Mouse (Mus musculus) leukemia stem cell, adult 10-12 weeks (primary cell): Measurements from ENCODE around the gene Vpreb3. TPM values are rescaled to one million over a fixed set of nuclear protein-coding genes. Genes with fewer than 3 reads are reported as not detected.

ENCODE experiments used
- polyA plus RNA-seq: library from polyadenylated mRNA; stranded (reverse); fragments of >175 nt; gene quantifications from 2 replicates; pipeline ENCODE4 v1.2.3, GENCODE M21; 2012; ENCODE audit warnings: low replicate concordance

Gene Vpreb3
- 1.2 and 1.8 TPM in 2 replicates for polyA plus RNA-seq

GRCm38 (mm10) chr10:75942736-75943477 lies at the start of gene Vpreb3:
Vpreb3 (plus strand) TSS chr10:75943057.

GRCm38 (mm10) chr10:75893089-75893750 lies 49.6 kb upstream of the Vpreb3 start, which contains the start of gene Derl3:
Derl3 (plus strand) TSS chr10:75893413.

GRCm38 (mm10) chr10:75921026-75921725 lies 21.7 kb upstream of the Vpreb3 start, which contains the start of gene Smarcb1:
Smarcb1 (minus strand) TSS chr10:75921617.

GRCm38 (mm10) chr10:75932891-75933290 lies 10.0 kb upstream of the Vpreb3 start, which contains the start of gene Chchd10:
Chchd10 (plus strand) TSS chr10:75933130.

GRCm38 (mm10) chr10:75935680-75936541 lies 6.9 kb upstream of the Vpreb3 start, which contains the start of gene Mmp11:
Mmp11 (minus strand) TSS chr10:75936496.

GRCm38 (mm10) chr10:75940520-75940919 lies 2.3 kb upstream of the Vpreb3 start, which contains the start of gene Gm867:
Gm867 (minus strand) TSS chr10:75940672.

GRCm38 (mm10) chr10:75954381-75954811 lies 11.5 kb downstream of the Vpreb3 start, which contains the start of gene Gm5134:
Gm5134 (plus strand) TSS chr10:75954514.

Other genes starting within 250 kb of the Vpreb3 start
- gene Cabin1, start 178.7 kb upstream of the Vpreb3 start, polyA plus RNA-seq = 92.4 and 95.9 TPM in 2 replicates
- 6.1 and 31.5 TPM in 2 replicates for gene Ddt, start 169.6 kb upstream of the Vpreb3 start, polyA plus RNA-seq
- not detected in 2 replicates for gene Gm20441, start 162.1 kb upstream of the Vpreb3 start, polyA plus RNA-seq
- 0.27 and 0.55 TPM in 2 replicates for gene Gstt3, start 161.6 kb upstream of the Vpreb3 start, polyA plus RNA-seq
- 0.18 and 1.6 TPM in 2 replicates for gene Gstt1, start 144.5 kb upstream of the Vpreb3 start, polyA plus RNA-seq
- gene Gstt4, start 120.5 kb upstream of the Vpreb3 start, polyA plus RNA-seq = not detected in 2 replicates
- 3.1 and 4.5 TPM in 2 replicates for gene Gstt2, start 105.6 kb upstream of the Vpreb3 start, polyA plus RNA-seq
- 481 and 626 TPM in 2 replicates for gene Mif, start 82.8 kb upstream of the Vpreb3 start, polyA plus RNA-seq
- gene Derl3, start 49.6 kb upstream of the Vpreb3 start, polyA plus RNA-seq = 98.4 and 350 TPM in 2 replicates
- 301 and 413 TPM in 2 replicates for gene Smarcb1, start 21.4 kb upstream of the Vpreb3 start, polyA plus RNA-seq
- 474 and 1,050 TPM in 2 replicates for gene Chchd10, start 9.9 kb upstream of the Vpreb3 start, polyA plus RNA-seq
- gene Mmp11, start 6.6 kb upstream of the Vpreb3 start, polyA plus RNA-seq = 0.56 and 0.94 TPM in 2 replicates
- gene Gm867, start 2.4 kb upstream of the Vpreb3 start, polyA plus RNA-seq = 2.3 and 3.0 TPM in 2 replicates
- gene Gm5134, start 11.5 kb downstream of the Vpreb3 start, polyA plus RNA-seq = not detected in 2 replicates
- gene Zfp280b, start 89.6 kb downstream of the Vpreb3 start, polyA plus RNA-seq = 2.5 and 8.6 TPM in 2 replicates
- gene Slc5a4b, start 167.9 kb downstream of the Vpreb3 start, polyA plus RNA-seq = not detected in 2 replicates
- gene Slc5a4a, start 204.4 kb downstream of the Vpreb3 start, polyA plus RNA-seq = not detected in 2 replicates